Mouse (Mus musculus): ENCODE results near the gene Syndig1l.

- TF ChIP-seq CTCF (IDR thresholded peaks at IDR 0.05; ENCODE audit: control insufficient read depth, insufficient read depth, low read length) (no peak), POLR2A (IDR thresholded peaks at IDR 0.05; ENCODE audit: borderline replicate concordance, control insufficient read depth, low read depth, low read length) (no peak)
Measured at GRCm38 (mm10) chr12:84743496-84743895, 44.9 kb upstream of the Syndig1l start.
